Mouse (Mus musculus) T-helper 1 cell (primary cell): ENCODE data around the gene Suv39h1.

ENCODE experiments used
- in situ Hi-C: fragments of 300-600 bp; cut with MboI, MseI; formaldehyde crosslinking; loops from one replicate; pipeline ENCODE4 v1.15.1; 2025; ENCODE audit warnings: high pct_unique_total_duplicates

The Suv39h1 gene

DNA sequence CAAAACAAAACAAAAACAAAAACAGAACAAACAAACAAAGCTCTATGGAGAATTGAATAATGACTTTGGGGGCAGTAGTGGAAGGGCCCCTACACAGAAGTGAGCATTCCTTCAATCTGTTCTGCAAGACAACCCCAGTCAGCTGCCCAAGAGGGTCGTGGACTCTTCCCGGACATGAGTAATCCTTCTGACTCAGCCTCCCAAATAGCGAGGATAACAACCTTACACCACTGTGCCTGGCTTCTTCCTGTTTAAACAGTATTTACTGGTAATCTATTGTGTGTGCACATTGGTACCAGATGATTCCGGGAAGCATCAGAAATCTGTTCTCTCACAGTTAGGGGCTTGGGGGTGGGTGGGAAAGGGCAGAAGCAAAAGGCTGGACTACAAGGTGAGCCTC is 47.7 kb downstream of the Suv39h1 start:
- in situ Hi-C loops: no loop called here

DNA sequence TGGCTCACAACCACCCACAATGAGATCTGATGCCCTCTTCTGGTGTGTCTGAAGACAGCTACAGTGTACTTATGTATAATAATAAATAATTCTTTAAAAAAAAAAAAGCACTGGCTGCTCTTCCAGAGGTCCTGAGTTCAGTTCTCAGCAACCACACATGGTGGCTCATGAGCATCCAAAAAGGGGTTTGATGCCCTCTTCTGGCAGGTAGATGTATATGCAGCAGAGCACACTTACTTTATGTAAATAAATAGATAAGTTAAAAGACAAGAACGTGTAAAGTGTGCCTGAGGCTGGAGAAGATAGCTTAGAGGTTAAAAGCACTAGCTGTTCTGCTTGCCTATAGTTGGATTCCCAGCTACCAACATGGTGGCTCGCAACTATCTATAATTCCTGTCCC is 49.8 kb downstream of the Suv39h1 start:
- in situ Hi-C loops: no loop called here

DNA sequence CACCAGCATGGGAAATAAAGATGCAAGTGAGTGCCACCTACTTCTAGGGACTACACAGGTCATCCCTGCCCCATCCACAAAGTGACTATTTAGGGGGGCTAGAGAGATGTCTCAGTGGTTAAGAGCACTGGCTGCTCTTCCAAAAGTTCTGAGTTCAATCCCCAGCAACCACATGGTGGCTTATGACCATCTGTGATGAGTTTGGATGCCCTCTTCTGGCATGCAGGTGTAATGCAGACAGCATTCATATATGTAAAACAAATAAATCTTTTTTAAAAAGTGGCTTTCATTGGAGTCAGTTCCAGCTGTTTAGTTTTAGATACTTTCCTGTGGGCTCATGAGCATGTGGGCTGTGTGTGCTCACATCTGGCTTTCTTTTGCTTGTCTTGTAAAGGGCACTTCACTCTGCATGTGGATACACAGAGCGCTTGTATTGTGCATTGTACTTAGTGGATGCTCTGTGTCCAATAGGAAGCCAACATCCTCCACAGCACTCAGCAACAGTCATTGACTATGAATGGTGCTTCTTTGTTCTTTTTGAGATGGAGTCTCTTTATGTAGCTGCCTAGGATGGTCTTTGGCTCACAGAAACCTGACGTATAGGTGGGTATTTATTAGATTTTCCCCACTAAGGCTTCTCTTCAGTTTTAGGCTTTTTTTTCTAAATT is 54.3 kb downstream of the Suv39h1 start:
- in situ Hi-C loops: no loop called here

DNA sequence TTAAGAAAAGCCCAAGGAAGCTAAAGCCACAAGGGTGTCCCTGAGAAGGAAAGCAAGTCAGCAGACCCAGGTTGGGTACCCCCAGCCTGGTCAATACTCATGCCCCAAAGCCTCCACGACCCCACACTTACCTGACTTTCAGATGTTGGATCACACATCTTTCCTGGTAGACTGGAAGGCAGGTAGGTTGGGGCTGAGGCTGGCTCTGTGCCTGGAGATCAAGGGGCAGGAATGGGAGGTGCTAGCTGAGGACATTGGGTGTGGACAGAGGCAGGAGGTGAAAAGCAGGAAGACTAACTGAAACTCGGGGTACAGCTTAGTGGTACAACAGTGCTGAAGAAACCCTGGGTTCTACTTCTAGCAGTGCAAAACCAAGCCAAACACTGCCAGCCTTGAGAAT is 56.3 kb downstream of the Suv39h1 start, which contains the start of gene Glod5:
Glod5 (minus strand) TSS at position 207 of the 400 bp plus-strand sequence.
- in situ Hi-C loops: loop anchor here (5.0 kb wide), 1 partner anchor 96 kb away; no protein-coding TSS in a partner anchor

DNA sequence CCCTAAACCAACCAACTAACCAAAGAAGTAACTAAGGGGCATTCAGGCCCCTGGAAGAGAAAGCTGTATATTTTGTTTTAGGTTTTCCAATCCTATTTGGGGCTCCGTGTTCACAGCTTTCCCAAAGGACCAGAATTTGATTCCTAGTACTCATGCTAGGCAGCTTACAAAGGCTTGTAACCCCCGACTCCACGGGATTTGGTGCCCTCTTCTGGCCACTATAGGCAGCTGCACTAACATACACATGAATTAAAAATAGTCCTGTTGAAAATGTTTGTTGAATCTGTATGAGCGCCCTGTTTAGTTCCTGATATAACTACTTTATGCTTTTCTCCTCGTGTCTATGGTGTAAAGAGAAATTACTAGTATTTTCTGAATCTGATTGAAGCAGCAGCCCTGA is 57.4 kb downstream of the Suv39h1 start:
- in situ Hi-C loops: loop anchor here (5.0 kb wide), 1 partner anchor 95 kb away; no protein-coding TSS in a partner anchor

DNA sequence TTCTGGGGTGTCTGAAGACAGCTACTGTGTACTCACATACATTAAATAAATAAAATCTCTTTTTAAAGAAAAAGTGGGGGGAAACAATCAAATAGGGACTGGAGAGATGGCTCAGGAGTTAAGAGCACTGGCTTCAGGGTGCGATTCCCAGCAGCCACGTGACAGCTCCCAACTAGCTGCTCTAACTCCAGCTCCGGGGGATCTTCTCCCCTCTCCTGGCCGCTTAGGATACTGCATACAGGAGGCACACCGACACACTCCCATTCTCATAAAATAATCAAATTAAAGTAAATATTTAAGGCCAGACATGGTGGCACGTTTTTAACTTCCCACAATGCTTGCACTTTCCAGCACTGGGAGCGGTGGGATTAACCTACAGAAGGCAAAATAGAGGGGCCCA is 58.9 kb downstream of the Suv39h1 start:
- in situ Hi-C loops: loop anchor here (5.0 kb wide), 1 partner anchor 93 kb away; no protein-coding TSS in a partner anchor

DNA sequence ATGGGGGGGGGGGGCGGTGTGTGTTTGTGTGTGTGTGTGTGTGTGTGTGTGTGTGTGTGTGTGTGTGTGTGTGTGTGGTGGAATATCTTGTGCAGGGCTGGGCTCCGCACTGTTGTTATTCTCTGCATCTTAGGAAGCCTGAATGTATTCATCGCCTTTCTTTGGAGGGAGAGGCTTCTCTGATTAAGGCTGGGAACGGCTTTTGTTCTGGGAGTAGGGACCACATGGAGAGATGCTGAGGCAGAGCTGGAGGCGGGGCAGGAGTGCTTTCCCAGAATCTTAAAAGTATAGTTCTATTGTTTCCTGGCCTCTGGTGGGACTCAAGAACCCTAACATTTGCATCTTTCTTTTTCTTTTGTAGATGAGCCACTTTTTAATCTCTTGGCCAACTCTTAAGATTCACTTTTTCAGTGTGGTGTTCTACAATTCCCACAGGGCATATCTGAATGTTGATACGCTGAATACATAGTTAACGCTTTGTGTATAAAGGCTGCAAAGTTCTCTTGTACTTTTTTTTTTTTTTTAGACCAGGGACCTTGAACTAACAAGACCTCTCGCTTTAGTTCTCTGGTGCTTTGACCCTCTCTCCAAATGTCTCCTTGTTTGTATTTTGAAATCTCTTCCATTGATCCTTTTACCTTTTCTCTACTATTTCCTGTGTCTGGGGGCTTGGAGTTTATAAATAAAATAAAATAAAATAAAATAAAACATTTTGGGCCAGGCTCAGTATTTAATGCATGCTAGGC is 60.8 kb downstream of the Suv39h1 start:
- in situ Hi-C loops: no loop called here

DNA sequence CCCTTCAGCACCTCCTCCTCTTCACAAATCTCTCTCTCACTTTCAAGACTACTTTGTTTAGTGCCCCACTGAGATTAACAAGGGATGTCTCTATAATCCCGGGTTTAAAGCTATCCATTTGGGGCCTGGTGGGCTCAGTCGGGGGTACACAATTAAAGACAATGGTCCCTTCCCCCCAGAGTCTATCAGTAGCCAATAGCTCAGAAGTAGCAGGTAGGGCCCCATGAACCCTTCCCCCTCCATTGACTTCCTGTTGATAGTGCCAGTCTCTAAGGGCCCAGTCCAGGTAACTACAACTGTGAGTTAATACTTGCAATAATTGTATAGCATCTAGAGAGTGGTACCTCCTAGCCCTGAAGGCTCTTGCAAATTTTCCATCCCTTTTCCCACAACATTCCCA is 61.4 kb downstream of the Suv39h1 start:
- in situ Hi-C loops: no loop called here
